Mouse (Mus musculus) small intestine, adult 10 weeks (tissue): ENCODE measurements around the gene Sorcs1. TPM values are rescaled to one million over a fixed set of nuclear protein-coding genes. Genes with fewer than 3 reads are reported as not detected.

Source experiments
- polyA plus RNA-seq: library from polyadenylated mRNA; stranded (reverse); fragments of 350-450 nt; fragmentation: Illumina TruSeq; extraction: RNeasy Lipid Tissue Mini Kit (QIAGEN cat#74804); gene quantifications from one replicate; pipeline ENCODE4 v1.2.3, GENCODE M21; 2014; ENCODE audit warnings: low replicate concordance

Sorcs1 gene
- 0.26 TPM for polyA plus RNA-seq

DNA sequence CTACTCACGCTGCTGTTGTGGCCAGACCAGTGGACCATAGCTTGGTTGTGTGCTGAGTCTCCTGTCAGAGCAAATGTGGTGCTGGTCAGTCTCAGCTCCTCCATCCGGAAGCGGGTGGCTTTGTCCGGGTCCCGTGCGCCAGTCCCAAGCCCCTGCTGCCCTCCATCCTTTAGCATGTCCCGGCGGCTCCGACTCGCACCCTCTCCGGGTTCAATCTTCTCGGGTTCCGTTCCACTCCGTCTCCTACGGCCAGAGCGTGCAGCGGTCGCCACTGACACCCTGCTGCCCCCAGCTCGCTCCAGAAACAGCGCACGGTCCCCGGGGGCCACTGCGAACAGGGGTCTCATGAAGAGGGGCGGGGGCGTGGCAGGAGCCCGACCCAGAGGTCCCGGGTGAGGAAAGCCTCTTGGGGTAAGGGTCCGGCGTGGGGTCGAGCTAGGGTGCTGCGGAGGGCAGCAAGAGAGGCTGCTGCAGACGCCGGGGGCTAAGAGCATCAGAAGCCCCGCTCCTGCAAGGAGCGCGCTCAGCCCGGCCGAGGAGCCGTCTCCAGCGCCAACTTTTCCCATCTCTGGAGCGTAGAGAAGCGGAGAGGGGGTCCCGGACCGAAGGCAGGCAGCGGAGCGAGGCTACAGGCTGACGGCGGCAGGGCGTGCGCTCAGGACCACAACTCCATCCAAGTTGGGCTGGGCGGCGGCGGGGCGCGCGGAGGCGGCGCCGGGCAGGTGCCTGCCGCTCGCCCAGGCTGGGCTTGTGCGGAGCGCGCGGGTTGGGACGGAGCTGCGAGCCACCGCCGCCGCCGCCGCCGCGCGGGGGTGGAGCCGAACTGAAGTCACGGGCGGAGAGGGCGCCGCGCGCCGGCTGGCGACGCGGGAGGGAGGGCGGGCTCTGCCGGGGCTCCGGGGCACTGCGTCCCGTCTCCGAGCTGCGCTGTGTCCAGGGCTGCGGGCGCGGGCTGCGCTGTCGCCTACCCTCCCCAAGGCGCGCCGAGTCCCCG, at the start of gene Sorcs1:
Gene Sorcs1 (minus strand): TSS at position 744 of the 994 bp plus-strand sequence.

